Mouse (Mus musculus): ENCODE results near the gene S1pr4. TPM values are rescaled to one million over a fixed set of nuclear protein-coding genes. Genes with fewer than 3 reads are reported as not detected.

The S1pr4 gene
- total RNA-seq, 4 experiments from 2014 or later, result 0.88 to 1.4 (median 1.0) TPM

DNA sequence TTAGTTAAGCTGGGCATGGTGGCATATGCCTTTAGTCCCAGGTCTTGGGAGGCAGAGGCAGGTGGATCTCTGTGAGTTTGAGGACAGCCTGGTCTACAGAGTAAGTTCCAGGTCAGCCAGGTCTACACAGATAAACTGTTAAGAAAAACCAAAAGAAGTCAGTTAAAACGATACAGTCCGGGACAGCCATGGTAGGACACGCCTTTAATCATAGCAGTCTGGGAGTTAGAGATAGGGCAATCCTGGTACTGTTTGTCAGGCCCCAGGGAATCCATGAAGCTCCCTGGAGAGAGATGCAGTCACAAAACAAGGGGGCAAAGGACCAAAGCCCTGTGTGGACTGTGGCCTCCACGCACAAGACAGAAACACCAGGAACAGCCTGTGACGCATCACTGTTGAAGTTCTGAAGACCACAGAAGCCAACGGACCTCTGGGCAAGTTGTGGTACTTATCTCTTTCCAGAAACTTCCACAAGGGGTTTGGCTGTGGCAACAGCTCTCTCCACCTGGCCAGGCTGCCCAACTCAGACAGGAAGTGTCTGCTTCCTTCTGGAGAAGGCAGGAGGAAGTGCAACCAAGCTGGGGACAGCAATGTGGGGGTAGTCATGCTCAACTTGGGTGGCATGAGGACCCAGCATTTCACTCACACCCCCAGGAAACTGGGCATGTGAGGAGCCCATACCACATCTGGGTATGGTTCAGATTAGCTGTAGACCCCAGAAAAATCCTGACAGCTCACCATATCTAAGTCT is 19.5 kb upstream of the S1pr4 start:
- no peak for DNase-seq (ENCODE audit: low spot score)

DNA sequence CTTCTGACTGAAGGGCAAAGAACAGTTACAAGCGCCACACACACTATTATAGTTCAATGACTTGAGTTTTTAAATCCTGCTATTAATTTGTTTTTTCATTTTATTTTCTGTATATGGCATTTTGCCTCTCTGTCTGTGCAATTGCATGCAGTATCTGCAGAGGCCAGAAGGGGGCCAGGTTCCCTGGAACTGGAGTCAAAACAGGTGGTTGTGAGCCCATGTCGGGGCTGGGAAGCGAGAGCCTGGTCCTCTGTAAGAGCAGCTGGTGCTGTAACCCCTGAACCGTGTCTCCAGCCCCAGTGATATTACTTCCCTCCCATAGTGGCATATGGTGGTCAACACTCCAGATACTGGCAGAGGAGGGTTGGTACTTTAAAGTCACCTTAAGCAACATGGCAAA is 18.6 kb upstream of the S1pr4 start:
- DNase-seq (ENCODE audit: low spot score), result peak; percentile 58

DNA sequence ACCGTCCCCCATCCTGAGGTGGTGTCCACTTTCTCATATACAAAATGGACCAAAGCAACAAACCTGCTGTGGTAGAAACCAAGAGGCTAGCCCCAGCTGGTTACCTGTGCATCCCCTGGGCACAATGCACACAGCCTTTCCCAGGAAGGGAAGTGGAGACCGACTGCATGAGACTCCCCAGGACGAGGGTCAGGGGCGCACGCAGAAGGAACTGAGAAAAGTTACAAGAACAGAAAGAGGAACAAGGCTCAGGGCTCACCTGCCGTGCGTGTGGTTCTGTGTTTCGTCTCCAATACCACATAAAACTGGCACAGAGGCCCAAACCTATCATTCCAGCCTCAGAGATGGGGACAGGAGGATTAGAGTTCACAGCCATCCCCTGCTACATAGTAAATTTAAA is 17.3 kb upstream of the S1pr4 start:
- no peak for DNase-seq (ENCODE audit: low spot score)

DNA sequence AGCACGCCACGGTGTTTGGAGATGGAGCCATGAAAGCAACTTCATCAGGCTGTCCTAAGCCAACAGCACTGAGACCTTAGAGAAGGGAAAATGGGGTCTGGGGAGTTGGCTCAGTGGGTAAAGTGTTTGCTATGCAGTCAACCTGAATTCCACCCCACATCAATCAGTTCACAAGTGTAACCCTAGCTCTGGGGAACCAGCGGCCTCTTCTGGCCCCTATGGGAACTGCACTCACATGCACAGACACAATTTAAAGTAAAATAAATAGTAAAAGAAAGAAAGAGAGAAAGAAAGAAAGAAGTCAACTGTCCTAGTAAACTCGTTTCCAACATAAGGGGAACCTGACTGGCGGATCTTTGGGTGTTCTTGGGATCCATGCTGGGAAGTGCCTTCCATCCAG is 13.9 kb upstream of the S1pr4 start:
- DNase-seq (ENCODE audit: low spot score), result no peak

DNA sequence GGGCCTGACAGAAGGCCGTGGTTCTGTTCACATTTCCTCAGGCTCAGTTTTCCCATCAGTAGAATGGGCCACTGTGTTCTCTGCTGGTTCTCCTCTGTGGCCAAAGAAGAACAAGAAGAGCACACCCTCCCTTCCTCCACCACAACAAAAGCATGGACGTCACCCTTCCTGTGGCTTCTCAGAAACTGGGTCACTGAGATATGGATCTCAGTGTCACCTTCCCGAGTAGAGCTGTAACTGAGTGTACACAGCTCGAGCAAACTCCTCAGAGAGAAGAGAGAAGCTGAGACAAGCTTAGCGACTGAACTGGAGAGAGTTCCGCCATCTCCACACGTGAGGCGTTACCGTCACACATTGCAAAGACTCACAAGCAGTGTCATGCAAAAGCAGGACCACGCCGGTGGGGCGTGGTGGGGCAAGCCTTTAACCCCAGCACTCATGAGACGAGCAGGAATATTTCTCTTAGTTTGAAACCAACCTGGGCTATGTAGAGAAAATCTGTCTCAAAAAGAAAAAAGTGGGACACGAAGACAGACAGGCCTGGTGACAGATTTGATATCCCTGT is 10.4 kb upstream of the S1pr4 start:
- DNase-seq (ENCODE audit: low spot score), result no peak

DNA sequence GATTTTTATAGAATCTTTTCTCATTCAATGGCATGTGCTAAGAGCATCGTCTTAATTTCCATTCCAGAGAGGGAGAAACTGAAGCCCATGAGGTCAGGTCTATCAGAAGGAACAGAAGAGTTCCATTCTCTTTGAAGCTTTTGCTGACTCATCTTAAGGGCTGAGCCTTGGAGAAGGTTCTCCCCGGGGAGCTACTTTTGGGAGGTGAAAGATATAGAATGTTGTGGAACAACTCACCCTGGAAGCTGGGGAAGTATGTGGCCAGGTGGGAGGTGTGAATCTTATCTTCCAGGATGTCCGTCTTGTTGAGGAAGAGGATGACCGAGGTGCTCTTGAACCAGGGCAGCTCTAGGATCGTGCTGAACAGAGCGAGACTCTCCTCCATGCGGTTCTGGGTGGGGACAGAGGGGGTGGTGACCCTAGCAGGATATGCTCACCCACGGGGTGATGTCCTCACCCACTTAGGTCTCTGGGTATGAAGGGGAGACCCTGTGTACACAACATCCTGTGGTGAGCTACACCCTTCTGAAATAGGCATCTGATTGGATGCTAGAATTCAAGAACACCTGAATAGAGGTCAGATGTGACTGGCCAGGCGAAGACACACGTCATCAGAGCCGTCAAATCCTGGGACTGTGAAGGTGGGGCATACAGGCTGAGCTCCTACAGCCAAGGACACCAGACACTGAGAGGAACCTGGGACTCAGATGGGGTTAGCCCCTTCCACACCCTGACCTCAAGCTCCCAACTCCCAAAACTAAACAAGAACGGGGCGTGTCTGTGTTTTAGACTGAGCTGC is 8.0 kb upstream of the S1pr4 start:
- no peak for DNase-seq (ENCODE audit: low spot score)

DNA sequence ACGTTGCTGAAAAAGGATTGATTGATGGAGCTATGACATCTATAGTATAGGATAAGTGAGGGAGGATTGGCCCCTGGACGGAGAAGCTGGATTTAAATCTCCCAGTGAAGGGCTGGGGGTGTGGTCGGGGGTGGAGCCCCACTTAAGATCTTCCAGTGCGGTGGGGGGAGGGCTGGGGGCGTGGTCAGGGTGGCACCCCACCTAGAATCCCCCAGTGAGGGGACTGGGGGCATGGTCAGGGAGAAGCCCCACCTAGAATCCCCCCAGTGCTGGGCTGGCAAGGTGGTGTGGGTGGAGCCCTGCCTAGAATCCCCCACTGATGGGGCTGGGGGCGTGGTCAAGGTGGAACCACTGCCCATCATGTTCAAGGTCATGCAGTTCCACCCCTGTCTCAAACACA is 7.2 kb upstream of the S1pr4 start:
- no peak for DNase-seq (ENCODE audit: low spot score)

DNA sequence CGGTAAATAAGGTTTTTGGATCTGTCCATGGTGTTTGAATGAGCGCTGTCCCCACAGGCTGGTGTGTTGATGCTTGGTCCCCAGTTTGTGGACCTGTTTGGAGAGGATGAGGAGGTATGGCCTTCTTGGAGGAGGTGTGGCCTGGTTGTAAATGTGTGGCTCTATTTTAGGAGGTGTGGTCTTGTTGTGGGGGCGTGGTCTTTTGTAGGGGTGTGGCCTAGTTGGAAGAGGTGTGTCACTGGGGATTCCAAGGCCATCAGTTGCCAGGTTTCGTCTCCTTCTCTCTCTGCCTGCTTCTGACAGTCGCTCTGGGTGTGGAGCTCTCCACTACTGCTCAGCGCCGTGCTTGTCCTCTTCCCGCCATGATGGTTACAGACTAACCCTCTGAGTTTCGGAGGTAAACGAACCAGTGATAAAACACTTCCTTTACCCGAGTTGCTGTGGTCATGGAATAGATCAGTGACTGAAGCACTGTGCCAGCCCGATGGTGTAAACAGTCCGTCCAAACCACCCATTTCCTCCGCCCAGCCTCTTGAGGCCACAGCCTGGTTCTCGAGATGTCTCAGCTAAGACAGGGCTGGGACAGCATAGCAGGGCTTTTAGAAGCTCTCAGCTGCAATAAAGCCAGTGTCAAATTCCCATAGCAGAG is 5.2 kb upstream of the S1pr4 start:
- DNase-seq (ENCODE audit: low spot score), result no peak

DNA sequence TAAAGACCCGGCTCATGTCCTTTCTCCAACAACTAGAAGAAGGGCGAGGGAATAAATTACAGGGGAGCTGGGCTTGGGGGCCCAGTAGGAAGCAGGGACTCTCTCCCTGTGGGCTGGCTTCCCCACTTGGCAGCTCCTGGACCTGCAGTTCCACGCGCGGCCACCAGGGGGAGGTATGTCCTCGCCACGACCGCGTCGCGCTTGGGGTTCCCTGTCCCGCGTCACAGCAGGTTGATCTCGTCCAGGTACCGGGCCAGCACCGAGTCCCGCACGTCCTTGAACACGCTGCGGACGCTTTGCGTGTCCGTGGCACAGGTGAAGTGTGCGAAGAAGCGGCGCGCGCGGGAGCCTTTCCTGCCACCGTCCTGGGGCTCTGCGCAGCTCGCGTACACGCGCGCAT is 2.7 kb upstream of the S1pr4 start:
- peak; percentile 89 for DNase-seq (ENCODE audit: low spot score)

DNA sequence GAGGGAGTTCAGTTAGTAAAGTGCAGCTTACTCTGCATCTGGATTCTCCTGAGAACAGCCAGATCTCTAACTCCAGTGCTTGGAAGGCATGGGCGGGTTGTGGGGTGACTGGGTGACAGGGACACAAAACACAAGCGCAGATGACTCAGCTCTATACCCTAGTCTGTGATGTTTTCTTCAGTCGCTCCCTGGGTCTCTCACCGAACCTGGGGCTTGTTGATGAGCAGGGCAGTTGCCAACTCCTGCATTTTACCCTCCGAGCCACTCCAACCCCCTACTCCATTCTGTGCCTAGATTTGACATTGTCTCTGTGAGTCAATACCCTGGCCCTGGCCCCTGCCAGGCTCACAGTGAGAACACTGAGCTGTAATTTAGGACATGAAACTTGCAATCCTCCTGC is 1.9 kb upstream of the S1pr4 start:
- DNase-seq (ENCODE audit: low spot score), result no peak

DNA sequence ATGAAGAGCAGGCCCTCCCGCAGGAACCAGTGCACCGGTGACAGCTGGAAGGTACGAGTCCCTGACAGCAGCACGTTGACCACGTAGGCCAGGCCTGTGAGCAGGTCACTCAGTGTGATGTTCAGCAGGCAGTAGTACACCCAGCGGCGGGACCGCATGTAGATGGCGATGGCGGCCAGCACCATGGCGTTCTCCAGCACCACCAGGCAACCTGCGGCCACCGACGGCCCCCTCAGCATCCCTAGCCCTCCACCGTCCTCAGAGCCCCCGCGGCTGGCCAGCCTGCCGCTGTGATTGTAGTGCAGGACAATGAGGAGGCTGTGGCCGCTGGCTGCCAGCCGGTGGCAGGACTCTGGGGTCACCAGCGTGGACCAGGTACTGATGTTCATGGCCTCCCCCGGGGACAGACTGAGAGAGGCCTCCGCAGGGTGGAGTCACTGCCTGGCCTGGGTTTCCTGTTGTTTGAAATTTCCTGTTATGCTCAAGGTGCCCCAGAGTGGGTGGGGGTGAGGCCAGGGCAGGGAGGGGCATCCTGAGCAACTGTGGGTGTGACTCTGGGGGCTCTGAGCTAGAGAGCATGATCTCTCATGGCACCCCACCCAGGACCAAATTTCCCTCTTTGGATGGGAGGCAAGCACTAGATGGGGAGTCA is 556 bp downstream of the S1pr4 start:
- DNase-seq (ENCODE audit: low spot score), result peak; percentile 46

DNA sequence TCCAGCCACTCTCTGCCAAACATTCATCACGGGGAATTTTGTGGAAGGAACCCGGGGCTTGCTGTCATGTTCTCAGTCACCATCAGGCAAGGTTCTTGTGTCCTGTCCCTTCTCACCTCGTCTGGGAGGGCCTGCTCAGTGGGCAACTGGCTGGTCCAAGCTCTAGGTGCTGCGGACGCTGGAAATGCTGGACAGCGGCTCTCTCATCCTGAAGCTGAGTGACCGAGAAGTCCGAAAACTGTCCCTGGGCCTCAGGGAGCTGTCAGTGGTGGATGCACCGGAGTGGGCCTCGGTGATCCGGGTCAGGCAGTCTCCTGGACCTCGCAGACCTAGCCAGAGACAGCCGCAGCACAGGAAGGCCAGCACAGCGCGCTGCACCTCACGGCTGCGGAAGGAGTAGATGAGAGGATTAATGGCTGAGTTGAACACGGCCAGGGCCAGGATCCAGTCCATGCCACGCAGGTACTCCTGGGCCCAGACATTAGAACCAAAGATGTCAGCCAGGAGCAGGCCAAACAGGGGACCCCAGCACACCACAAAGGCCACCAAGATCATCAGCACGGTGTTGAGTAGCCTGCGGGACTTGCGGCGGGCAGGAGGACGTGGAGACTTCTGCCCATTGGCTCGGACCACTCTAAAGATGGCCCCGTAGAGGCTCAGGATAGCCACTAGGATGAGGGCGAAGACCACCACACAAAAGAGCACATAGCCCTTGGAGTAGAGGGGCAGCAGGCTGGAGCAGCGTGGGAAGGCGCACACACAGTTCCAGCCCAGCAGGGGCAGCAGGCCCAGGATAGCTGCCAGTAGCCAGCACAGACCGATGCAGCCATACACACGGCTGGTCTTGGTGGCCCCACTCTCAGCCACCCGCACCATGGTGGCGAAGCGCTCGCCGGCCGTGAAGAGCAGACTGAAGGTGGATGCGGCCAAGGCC is 1.3 kb downstream of the S1pr4 start:
- DNase-seq (ENCODE audit: low spot score), result no peak

DNA sequence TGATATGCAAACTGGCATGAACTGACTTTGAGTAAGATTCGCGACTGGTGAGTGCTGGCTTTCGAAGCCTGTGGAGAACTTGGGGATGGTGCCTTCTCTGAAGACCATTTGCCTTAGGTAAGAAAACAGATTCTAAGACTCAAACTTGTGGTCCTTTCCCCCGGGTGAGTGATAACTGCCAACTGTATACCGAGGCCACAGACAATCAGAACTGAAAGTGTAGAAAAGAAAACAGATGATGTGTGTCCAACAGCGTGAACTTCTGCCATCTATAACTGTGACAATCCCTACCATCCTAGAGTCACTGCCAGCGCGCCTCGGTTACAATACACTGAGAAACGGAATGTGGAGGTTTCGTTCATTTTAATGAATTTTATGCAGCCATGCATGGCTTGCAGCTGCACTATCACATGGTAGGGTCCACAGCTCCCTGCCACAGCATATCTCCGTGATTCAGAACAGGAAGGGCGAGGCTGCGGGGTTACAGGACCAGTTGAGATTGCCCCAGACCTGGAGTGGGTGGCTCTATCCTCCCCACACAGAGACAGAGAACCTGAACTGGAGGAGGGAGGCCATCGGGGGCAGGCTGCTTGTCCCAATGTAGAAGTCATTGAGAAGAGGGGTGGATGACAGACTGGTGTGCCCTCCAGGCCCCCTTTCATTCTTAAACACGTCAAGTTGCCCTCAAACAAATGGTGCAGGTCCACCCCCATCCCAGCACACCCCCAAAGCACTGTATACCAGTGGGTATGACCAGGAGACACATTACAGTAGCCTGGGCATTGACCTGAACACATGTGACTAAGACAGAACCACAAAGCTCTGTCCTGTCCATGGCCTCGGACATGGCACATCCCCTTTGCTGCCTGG is 2.3 kb downstream of the S1pr4 start:
- DNase-seq (ENCODE audit: low spot score), result no peak

DNA sequence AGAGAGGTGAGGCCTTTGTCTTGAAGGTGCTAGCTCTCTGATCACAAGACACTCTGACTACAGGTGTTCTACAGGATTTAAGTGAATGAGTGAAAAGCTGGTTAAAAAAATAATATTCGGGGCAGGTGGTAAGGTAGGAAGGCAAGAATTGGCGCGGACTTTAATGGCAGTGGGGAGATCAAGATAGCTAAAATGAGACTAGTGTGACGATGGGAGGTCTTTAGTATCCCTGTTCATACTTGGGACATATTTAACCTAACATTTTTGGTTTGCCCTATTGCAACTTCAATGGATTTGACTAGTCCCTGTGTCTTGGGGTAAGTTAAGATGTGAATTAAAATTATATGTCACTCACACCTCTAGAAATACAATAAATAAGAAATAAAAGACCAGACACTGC is 3.0 kb downstream of the S1pr4 start:
- DNase-seq (ENCODE audit: low spot score), result no peak

DNA sequence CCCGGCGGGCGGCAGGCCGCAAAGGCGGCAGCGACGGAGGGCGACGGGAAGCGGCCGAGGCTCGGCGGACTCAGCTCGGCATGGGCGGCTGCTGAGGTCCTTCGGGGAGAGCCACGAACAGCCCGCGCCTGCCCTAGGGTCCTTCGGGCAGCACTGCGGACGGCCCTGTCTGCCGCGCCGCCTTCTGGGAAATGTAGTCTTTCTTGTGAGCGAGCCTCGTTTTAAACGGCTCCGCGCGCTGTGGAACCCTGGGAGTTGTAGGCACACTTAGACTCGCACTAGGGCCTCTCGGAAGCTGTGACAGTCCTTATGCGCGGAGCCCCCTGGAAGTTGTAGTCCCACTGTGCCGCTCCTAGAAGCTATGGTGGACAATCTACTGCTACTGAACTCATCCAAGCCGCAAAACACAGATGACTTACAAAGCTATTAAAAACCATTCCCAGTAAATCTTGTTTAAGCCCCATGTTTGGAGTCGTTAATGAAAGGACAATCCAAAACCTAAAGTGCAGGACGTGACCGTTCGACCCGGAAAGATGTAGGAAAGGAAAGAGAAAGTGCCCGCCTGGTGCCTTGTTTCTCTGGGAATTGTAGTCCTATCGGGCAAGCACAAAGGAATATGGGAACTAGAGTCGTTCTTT is 3.5 kb downstream of the S1pr4 start, which contains the start of gene Ncln:
Gene Ncln, minus strand, starts transcription at position 129 of the 638 bp plus-strand sequence.
- peak; percentile 98 for DNase-seq (ENCODE audit: low spot score)

DNA sequence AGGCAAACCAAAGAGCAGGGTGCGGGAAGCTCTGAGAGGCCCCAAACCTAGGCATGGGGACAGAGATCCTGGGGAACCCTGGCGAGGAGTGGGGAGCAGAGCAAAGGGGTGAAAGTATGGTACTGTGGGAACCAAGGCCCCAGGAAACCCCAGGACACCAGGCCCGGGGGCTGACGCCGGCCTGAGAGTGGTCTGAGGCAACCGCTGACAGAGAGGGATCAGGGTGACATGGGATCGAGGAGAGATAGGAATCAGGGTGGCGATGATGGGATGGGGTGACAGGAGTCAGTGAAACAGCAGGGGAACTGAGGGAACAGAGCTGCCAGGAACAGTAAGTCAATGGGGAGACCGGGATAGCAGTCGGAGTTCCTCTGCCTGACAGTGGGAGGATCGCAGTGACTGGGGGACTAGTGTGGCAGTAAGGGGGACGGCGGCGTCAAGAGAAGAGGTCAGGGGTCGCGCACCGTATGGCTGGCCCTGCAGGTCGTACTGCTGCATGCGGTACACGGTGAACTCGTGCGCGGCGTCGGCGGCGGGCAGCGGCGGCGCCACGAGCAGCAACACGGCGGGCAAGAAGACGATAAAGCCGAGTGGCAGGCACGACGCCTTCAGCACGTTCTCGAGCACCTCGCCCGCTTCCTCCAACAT is 4.2 kb downstream of the S1pr4 start:
- no peak for DNase-seq (ENCODE audit: low spot score)

DNA sequence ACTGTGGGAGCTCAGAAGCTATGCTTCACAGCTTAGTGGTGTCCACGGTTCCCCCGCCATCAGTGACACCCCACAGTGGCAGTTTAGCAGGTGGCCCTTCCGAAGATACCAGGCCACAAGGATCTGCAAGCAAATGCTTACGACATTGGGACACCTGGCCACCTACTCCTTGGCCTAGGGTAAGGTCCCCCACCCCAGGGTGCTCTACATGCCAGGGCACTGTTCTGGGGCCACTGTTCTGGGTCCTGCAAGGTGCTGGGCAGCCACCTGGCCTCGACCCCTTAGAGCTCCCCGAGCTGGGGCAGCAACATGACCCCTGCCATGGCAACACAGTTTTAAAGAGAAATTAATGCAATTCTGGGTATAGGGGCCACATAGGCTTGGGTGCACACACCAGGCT is 4.8 kb downstream of the S1pr4 start:
- no peak for DNase-seq (ENCODE audit: low spot score)

DNA sequence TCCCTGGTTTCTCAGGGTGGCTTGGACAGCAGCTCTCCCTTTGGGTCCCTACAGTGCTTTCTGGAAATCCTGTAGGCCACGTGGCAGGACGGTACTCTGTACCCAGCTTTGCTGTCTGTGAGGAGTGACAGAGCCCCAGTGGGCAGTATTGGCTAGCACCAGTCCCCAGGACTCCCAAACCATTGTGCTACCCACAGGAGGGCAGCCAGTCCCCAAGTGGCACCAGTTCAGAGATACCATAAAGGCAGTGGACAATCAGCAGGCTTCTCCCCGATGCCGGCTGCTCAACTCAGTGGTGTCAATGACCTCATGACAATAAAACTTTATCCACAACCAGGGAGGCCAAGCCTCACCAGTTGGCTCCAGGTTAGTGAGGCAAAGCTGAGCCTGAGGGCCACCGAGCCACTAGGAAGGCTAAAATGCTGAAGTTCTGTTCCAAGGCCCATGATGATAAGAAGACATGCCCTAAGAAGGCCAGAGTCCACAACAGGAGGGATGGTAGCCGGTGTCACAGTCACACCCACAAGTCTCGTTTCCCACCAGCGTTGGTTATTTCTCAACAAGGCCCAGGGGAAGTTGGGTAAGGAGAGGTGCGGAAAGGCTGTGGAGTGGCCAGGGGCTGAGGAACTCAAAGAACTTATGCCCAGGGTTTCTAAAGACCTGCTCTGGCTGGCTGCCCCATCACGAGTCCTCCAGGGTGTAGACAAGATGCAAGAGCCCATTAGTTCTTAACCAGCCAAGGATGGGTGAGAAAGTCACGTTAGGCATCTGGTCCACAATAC is 5.5 kb downstream of the S1pr4 start:
- DNase-seq (ENCODE audit: low spot score), result no peak
